Mouse (Mus musculus): ENCODE measurements at regions not wholly inside any gene's neighbourhood (a gene's known extent, or its start where the extent isn't known, plus 50 kb on each side); places are given as distances from the start of the nearest gene placed in this dataset.

DNA sequence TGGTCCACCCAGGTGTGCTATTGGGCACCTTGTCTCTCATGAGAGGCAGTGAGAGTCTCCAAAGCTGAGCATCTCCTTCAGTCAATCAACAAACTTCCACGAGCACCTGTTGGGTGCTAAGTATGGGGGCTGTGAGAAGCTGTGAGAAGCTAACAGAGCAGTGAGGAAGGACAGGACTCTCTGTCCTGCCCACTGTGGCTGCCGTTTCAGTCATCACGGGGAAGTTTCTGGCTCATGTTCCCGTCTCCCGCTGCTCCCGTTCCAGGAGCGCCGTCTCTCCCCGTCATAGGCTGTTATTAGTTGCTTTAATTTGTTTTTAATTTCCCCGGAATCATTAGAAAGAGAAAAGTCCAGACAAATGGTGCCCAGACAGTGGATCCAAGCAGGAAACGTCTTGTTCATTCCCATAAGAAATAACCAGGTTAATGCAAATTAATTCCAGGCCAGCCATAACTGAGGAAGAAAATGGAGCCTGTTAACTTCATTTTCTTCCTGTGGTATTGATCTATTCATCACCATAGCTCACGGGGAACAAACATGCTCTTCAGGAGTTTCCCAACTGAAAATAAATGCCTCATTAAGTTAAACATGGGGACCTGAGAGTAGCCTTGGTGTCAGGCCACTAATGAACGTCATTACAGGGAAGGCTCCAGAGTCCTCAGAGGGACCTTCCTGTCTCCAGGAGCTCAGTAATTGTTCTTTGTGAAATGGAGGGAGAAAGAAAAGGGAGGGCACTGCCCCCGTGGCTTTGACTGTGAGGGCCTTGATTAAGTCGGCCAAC lies 70.3 kb downstream of the Matn1 start:
- no peak for DNase-seq

DNA sequence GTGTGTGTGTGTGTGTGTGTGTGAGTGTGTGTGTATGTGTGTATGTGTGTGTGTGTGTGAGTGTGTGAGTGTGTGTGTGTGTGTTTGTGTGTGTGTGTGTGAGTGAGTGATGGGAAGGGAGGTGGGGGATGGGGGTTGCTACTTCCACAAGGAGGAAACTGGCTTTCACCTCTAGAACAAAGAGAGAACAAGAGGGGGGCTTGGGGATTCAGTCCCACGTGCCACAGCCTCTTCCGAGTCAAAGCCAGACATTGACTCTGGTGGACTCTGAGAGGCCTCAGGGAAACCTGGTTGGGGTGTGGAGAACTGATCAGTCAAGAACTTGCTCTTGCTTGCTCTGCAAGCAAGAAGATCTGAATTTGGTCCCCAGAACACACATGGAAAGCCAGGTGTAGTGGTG lies 71.0 kb downstream of the Matn1 start:
- DNase-seq = no peak

DNA sequence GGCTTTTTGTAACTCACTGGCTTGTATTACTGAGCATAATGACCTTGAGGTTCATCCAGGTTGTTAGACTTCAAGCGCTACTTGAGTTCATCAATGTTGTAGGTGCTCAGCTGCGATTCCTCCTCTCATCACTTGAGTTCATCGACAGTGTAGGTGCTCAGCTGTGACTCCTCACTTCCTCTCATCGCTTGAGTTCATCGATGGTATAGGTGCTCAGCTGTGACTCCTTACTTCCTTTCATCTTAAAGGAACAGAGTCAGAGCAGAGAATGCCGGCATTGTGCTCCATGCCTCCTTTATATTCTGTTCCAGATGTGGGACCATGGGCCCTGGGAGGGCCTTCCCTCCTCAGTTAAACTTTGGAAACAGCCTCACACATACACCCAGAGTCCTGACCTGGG lies 79.4 kb downstream of the Matn1 start:
- no peak for DNase-seq

DNA sequence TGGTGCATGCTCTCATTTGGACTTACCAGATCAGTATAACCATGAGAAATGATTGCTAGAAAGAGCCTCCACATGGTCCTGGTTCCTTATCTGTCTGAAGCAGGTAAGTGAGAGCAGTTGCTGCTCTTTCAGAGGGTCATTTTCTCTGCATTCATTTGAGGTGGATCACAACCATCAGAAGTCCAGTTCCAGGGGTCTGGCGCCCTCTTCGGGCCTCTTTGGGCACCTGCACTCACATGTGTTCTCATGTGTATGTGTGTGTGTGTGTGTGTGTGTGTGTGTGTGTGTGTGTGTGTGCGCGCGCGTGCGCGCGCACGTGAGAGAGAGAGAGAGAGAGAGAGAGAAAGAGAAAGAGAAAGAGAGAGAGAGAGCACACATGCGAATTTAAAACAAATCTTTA lies 92.1 kb downstream of the Matn1 start:
- DNase-seq = no peak

DNA sequence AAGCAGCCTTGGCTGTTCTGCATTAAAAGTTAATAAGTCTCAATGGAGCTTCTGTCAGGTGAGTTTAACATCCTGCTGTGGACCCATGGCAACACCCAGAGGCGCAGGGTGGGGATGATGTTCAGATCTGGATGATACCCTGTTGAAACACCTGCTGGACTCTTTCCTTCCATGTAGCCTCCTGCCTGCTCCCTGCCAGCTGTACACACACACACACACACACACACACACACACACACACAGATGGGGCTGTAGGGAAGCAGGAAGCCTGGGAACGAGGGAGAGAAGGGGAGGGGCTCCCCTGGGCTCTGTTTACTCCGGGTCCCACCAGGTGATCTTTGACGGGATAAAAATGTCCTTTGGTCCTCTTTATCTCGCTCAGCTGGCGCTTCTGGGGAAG lies 93.0 kb downstream of the Matn1 start:
- DNase-seq = no peak

DNA sequence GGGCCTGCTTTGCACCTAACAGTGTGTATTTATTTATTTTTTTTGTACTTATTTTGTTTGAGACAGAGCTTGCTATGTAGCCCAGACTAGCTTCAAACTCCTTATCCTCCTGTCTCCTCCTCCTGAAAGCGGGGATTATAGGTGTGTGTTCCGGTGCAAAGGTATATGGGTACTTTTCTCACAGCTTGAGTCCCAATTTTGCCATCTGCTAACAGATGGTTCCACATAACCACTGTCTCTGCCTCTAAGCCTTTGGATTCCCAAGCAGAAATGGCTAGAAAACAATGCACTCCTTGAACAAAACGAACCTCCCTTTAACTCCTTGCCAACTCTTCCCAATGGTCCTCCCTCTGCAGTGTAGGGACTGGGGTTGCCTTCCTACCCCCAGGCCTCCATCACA lies 95.5 kb downstream of the Matn1 start:
- no peak for DNase-seq

DNA sequence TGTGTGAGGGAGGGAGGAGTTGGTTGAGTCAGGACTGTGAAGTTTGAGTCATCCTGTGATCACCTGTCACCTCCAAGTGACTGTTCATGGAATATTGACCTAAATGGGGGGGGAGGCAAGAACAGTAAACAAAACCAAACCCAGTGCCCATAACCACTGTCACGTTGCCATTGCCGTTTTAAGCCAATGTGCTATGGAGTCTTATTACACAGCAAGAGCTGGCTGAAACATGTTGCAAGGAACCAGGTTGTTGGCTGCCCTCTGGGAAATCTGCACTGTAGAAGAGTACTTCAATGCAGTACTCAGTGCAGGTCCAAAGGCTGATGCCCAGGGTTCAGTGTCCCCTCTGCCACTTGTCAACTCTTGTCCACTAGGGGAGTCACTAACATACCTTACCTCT lies 97.0 kb downstream of the Matn1 start:
- peak in 1 of 2 experiments; percentile 3 for DNase-seq

DNA sequence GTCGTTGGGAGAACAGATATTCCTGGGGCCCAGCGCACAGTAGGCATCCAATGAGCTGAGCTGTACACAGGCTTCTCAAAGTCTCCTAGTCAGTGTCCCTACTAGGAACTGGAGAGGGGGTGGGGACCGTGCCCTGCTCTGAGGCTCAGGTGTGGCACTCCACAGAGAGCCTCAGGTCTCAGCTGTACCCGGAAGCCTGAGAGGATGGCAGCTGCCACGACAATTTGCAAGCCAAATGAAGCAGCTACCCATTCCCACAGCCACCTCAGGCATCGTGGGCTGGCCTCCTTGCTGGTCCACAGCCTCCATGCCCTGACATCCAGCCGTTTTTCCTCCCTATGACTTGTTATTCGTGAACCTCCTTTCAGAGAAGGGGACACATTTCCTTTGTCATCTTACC lies 101.9 kb downstream of the Matn1 start:
- no peak for DNase-seq

DNA sequence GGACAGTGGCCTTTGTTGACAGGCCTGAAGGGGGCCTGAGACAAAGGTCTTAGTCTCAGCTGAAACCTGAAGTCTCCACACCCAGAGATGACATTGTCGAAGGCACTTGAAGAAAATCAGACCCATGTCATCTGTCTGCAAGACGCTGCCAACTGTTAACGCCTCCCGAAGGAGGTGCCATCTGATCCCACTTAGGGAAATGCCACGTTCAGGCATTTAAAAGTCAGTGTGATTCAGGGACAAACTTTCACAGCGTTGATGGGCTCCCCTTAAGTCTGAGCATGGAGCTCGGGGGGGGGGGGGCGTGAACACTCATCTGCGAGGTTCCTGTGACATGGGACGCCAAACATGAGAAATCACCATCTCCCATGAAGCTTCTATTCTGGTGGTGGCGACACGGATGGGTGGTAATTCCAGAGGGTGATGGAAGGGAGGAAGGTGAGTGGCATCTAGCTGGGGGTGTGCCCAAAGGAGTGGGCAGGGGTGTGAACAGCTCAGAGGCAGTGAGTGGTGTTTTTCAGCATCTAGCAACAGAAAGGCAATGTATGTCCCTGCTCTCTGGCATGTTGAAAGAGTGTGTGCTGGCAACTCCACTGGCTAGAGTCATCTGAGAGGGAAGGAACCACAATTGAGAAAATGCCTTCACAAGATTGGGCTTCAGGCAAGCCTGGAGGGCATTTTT lies 102.9 kb downstream of the Matn1 start:
- no peak for DNase-seq

DNA sequence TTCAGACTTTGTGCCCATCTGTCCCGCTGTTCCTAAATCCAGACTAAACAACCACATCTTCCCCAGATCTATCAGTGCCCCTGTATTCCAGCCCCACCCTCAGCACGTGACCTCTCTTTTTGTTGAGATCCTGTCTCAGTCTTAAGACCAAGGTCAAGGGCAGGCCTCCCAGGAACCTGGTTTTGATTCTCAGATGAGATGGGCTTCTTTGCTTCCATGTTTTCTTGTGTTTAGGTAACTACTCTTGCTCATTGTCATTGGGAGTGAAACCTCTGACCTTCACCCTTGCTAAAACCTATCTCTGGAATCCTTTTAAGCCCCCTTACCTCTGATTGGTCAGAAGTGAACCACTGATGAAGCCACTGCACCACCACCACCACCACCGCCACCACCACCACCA lies 112.1 kb downstream of the Matn1 start:
- DNase-seq = no peak

DNA sequence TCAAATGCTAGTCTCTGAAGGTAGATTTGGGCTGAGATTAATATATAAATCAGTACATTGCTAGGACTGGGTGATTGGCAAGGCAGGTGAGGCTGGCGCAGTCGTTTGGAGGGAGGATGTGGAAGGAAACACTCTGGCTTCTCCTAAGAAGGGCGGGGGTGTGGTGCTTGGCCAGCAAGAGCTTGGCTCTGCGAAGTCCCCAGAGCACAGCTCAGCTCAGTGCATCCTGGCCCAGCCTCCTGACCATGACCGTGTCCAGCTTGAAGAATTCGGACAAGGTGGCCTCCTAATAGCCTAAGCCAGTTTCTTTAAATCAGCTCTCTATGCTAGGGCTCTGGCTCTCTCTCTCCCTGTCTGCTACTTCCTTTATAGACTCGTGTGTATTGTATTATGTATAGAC lies 115.4 kb downstream of the Matn1 start:
- DNase-seq = no peak

DNA sequence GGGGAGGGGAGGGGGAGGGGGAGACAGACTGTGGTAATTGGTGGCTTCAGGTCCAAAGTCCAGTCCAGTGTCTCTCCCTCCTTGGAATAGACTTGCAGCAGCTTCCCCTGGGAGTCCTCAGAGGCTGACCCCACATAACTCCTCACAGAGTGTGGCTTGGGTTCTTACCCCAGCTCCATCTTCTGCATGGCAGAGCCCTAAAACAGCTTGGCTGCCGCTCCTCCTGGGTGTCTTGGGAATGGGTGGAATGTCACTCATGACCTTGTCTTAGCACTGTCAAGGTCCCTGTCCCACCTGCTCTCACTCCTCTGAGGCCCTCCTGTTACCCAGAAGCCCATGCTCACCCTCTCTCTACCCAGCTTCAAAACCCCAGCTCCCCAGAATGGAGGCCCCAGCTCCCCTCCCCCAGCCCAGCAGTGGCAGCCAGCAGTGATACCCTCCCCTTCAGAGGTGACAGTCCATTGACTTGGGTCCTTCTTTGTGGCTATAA lies 116.1 kb downstream of the Matn1 start:
- DNase-seq = no peak

DNA sequence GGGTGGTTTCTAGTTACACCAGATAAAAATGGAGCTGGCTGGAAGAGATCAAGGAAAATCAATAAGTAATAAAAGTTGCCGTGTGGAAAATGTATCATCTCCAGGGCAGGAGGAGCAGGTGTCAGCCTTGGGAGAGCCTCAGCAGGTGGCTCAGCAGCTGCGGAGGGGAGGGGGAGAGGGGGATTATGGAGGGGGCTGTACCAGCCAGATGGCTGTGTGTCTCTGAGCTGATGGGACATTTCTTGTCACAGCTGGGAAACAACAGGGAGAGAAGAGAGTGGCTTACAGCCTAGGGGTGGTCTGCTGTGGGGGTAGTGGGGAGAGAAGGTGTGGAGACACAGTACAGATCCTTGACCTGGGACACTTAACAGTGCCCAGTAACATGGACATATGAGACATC lies 116.5 kb downstream of the Matn1 start:
- DNase-seq = no peak

DNA sequence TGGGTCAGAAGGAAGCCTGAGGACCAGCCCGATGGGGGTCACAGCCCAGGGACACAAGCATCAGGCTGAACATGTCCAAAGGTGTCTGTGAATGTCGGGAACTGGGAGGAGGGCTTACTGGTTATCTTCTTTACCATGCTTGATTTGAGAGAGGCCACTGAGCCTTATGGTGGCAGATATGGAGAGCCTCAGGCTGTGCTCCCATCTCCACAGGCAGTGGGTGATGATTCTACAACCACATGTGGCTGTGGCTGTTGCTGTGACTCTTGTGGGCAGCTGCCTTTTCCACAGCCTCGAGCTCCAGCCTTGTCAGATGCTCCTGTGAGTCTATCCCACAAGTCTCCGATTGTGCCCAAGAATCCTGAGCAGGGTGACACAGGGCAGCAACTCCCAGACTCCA lies 118.4 kb downstream of the Matn1 start:
- no peak for DNase-seq

DNA sequence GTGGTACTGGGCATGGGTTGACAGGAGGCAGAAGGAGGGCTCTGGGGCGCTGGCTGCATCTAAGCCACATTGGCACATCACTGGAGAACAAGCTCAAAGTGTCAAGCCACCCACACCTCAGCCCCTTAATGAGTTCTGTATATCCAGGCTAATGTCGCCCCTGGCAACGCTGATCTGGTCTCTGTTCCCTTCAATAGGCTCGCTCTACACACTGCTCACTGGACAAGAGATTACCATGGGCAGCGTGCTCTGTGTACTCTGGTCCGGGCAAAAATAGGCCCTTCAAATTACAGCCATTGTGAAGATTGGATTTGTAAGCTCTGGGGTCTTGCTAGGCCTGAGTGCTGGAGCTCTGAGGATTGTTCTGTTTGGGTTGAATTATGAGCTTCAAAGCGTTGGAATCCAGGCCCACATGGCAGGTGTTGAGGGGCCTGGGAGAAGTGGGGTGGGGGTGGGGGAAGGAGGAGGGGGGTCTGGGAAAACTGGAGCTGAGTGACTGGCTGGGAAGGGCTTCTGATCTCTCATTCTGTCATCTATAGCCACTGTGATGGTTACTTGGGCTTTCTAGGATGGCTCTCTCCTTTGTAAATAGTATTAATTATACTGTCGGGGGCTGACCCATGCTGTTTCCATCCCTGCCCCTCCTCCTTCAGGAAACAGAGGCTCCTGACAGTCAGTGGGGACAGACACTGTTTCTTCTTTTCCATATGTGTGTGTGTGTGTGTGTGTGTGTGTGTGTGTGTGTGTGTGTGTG lies 122.2 kb downstream of the Matn1 start:
- DNase-seq = no peak

DNA sequence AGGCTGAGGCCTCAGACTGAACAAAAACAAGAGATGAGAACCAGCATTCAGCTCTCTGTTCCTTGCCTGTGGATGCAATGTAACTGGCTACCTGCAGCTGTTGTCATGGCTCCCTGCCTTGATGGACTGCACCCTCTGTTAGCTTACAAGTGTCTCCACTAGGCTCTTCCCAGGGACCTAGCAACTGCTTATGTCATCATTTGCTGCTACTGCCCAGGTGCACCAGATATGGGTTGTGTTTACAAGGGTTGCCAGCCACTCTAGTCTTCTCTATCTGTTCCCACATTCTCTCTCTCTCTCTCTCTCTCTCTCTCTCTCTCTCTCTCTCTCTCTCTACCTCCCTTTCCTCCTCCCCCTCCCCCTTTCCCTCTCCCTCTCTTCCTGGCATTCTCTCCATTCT lies 126.4 kb downstream of the Matn1 start:
- DNase-seq = no peak

DNA sequence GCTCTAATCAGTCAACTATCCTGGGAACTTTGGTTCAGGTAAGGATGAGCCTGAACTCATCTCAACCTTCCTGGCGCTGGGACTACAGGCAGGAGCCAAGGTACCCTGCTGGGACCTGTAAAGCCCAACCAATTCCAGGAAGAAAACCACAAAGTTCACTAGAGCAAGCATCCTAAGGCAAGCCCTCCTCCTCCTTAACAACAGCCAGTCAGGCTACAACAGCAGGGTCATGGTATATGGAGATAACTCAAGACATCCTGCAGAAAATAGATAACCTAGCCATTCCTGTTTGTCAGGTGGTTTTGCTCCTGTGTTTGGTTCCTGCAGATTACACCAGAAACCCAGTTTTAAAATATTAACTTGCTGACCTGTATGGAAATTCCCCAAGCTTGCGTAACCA lies 128.4 kb downstream of the Matn1 start:
- no peak for DNase-seq

DNA sequence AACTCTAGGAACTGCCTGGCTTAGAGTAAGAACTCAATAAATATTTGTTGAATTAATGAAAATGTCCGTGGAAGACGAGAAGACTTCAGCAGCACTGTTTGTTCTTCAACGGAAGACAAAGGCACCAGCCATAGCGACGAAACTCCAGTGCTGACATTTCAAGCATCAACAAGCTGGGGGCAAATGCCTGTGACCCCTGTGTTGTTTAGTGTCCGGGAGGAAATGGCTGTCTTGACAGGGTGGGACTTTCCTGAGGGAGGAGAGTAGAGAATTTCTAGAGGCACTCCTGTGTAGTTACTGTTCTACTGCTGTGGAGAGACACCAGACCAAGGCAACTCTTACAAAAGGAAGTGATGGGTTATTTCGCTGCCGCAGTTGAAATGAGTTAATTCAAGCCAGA lies 129.2 kb downstream of the Matn1 start:
- peak; percentile 38 to 69 for DNase-seq

DNA sequence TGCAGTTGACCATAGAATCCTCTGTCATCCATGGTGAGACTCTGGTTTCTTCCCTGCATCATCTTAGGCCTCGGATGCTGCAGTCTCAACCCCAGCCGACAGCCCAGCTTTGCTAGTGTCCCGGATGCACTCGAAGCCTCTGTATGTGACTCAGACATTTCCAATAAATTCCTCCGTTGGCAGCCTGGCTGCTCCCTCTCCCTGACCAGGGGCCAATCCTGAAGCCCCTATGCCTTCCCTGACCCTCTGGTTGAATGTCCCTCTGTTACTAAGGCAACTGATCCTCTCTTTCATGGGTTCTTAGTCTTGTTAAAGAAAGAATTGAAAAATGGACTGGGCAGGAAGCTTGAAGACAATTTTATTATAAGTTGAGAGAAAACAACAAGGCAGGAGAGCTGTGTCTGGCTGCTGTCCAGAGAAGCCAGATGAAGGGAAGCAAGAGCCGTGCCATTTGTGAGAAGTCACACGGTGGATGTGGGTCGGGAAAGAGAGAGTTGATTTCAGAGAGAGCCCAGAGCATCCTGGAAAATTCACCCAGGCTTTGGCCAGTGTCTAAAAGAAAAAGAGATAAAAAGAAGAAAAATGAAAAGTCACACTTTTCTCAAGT lies 131.2 kb downstream of the Matn1 start:
- no peak for DNase-seq

DNA sequence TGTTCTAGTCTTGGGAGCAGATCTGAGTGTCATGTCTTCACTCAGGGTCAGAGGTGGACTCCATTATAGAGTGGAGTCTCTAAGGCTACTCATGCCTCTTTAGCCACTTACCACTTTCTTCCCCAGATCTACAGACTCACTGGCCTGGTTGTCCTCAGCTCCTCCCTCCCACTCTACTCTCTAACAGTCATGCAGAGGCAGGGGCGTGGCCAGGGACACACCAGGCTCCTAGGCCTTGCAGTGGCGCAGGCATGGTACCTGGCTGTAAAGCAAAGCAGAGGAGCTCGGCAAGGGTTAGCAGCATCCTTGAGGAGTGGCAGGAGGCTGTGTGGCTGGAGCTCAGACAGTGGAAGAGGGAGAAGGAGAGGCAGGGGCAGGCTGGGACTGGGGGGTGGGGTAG lies 132.4 kb downstream of the Matn1 start:
- DNase-seq = no peak

DNA sequence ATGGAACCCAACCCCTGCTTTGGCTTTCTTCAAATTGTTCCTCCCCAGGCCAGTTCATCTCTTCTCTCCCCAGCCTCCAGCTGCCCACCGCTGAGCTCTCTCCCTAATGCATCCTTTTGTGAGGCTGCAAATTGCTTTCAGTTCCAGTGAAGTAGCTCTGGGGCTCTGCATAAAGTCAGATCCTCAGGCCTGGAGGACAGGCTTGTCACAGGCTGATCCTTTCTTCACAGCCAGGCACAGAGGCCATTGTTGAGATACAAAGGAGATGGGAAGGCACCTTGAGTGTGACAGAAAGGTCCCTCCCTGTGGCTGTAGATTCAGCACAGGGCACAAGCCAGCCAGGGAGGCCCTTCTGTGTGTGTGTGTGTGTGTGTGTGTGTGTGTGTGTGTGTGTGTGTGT lies 135.9 kb downstream of the Matn1 start:
- DNase-seq = no peak

DNA sequence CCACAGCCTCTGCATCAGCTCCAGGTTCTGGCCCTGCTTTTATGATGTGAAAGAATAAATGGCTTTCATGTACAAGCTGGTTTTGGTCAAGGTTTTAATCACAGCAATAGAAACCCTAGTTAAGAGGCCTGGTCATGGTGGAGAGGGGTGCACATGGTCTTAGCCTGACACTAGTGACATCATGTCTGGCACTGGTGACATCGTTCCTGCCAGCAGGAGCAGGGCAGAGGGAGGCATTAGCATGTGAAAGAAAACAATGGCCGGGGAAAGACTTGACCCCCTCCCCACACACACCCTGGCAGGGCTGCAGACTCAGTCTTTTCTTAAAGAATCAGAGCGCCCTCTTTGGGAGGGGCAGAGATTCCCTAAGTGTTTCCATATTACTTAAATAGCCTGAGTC lies 139.2 kb downstream of the Matn1 start:
- no peak for DNase-seq

DNA sequence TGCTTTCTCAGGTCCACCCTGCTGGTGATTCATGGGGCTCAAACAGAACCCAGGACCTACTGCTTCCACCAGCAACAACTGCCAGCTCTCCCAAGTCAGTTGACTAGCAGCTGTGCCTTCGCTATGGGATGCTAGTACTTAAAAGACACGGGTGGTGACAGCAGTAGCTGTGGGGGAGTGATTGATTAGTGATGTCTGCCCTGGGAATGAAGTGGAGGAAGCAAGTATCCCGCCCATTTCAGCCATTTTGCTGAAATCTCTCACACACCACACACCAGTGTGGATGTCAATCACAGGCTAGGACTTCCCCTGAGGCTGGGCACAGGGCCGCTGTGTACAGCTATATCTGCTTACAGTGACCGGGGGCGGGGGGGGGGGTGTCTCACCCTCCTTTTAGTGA lies 153.2 kb downstream of the Matn1 start:
- no peak for DNase-seq
